Mouse (Mus musculus) small intestine, adult 10 weeks (tissue): Measurements from ENCODE around the gene Ncapg2. TPM values are rescaled to one million over a fixed set of nuclear protein-coding genes. Genes with fewer than 3 reads are reported as not detected.

Experiments used
- polyA plus RNA-seq: library from polyadenylated mRNA; stranded (reverse); fragments of 350-450 nt; fragmentation: Illumina TruSeq; extraction: RNeasy Lipid Tissue Mini Kit (QIAGEN cat#74804); gene quantifications from one replicate; pipeline ENCODE4 v1.2.3, GENCODE M21; 2014; ENCODE audit warnings: low replicate concordance

The Ncapg2 gene
- polyA plus RNA-seq = 29.7 TPM

DNA sequence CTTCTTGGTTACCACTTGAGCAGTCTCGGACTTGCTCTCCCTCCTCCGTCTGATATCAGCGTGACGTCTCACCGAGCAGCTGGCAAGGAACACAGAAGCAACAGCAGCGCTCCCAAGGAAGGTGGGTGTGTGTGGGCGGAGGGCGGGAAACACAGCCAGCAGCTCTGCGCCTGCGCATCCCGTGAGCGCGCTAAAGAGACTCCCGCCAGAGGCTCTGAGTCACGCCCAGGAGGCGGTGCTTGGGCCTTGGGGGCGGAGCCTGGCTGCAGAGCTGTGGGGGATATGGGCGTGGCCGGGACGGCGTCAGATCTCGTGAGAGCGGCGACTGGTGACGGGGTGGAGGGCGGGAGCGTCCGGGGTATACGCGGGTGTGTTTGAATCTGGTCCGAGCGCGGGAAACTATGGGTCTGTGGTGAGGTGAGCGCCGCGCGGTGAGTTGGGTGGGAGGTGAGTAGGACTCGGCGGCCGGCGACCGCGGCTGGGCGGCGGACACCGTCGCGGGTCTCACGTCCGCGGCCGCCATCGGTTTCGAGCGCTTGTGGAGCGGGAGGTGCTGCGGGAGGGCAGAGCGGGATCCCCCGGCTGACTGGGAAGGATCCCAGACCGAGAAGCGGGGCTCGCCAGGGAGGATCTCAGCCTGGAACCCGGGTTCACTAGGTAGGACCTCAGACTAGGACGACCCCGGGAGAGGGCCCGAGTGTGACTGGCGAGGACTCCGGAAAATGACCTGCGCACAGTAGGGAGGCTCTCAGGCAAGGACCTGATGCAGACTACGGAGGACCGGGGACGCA, at the start of gene Ncapg2:
Gene Ncapg2, plus strand, starts transcription at position 358 of the 791 bp plus-strand sequence.

DNA sequence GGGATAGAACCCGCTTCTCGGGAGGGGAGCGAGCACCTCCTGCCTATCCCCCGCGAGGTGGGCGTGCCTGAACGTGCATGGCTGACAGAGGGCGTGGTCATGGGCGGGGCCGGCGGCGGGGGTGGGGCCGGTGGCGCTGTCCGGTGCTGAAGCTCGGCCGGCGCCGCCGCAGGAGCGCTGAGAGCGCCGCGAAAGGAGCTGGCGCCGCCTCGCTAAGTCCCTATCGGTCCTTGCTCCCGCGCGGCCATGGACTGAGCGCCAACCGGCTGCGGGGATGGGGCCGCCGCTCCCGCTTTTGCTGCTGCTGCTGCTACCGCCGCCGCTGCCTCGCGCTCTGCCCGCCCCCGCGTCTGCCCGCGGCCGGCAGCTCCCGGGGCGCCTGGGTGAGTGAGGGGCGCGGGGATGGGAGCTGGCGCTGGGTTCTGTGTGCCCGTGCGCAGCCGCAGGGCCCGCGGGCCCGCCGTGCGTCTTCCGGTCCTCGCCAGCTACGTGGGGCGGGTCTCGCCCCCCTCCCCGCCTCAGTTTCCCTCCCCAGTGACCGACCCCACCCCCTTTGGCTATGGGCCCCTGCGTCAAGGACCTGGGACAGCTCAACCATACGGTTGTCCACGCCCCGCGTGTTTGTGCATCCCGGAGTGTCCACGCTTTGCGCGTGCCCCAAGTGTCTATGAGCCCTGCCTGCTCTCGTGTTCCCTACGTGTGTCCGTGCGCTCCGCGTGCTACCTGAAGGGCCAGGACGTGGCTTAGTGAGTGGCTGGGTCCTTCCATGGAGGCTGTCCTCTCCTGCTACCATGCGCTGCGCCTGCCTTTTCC, 80.6 kb downstream of the Ncapg2 start, which contains the start of gene Ptprn2:
Gene Ptprn2, plus strand, starts transcription at position 130 of the 813 bp plus-strand sequence.

Other genes starting within 250 kb of the Ncapg2 start
- gene Wdr60, start 142.4 kb upstream of the Ncapg2 start, polyA plus RNA-seq = 1.9 TPM
- not detected for gene Gm11027, start 130.0 kb upstream of the Ncapg2 start, polyA plus RNA-seq
- gene Esyt2, start 124.2 kb upstream of the Ncapg2 start, polyA plus RNA-seq = 93.1 TPM
- 0.26 TPM for gene Ptprn2, start 80.3 kb downstream of the Ncapg2 start, polyA plus RNA-seq